Mouse (Mus musculus) ES-E14 (cell line): ENCODE results near the gene Emb. TPM values are rescaled to one million over a fixed set of nuclear protein-coding genes. Genes with fewer than 3 reads are reported as not detected.

Experiments used
- DNase-seq: peaks from one replicate; pipeline ENCODE4 v3.0.0-alpha.2; 2013; ENCODE audit warnings: low read depth, low spot score
- H3K27ac ChIP-seq: 2 replicates; pipeline ENCODE4 v1.5.1; 2012; ENCODE audit warnings: low read depth, mild to moderate bottlenecking, low read length, moderate library complexity, mixed read lengths; ENCODE audit not compliant: poor library complexity, insufficient read depth, severe bottlenecking
- H3K36me3 ChIP-seq: 2 replicates; pipeline ENCODE4 v1.6.1; 2012; ENCODE audit warnings: mild to moderate bottlenecking, low read length, moderate library complexity, mixed read lengths; ENCODE audit not compliant: control insufficient read depth, poor library complexity, insufficient read depth, severe bottlenecking
- H3K4me1 ChIP-seq, 2 experiments: fragments of 150-350 bp in 1 of 2; sonication (generic) in 1 of 2; 2 replicates each; pipeline ENCODE4 v1.6.1; 2012; ENCODE audit warnings: low read length in 2 of 2, mild to moderate bottlenecking in 1 of 2, mixed read lengths in 1 of 2; ENCODE audit not compliant: control insufficient read depth in 2 of 2, insufficient read depth in 2 of 2, poor library complexity in 1 of 2
- H3K4me3 ChIP-seq, 2 experiments: fragments of 150-350 bp in 1 of 2; sonication (generic) in 1 of 2; 2 replicates each; pipeline ENCODE4 v1.5.1; 2012; ENCODE audit warnings: low read length in 2 of 2, low read depth in 1 of 2, mild to moderate bottlenecking in 1 of 2, mixed read lengths in 1 of 2; ENCODE audit not compliant: insufficient read depth in 1 of 2, poor library complexity in 1 of 2, severe bottlenecking in 1 of 2
- H3K9ac ChIP-seq: 2 replicates; pipeline ENCODE4 v1.6.1; 2012; ENCODE audit warnings: low read depth, mild to moderate bottlenecking, low read length, mixed read lengths; ENCODE audit not compliant: poor library complexity, insufficient read depth, severe bottlenecking
- H3K9me3 ChIP-seq: fragments of 150-350 bp; sonication (generic); 2 replicates; pipeline ENCODE4 v1.6.1; 2012; ENCODE audit warnings: low read depth, mild to moderate bottlenecking, low read length; ENCODE audit not compliant: control insufficient read depth, insufficient read depth
- CHD2 ChIP-seq: IDR thresholded peaks from 2 replicates; pipeline ENCODE4 v1.6.1; 2014; ENCODE audit warnings: mild to moderate bottlenecking, low read depth, low read length, inconsistent platforms
- HCFC1 ChIP-seq: IDR thresholded peaks from 2 replicates; pipeline ENCODE4 v1.6.1; 2012; ENCODE audit warnings: low read length, inconsistent platforms, borderline replicate concordance; ENCODE audit not compliant: insufficient read depth
- MAFK ChIP-seq: IDR thresholded peaks from 2 replicates; pipeline ENCODE4 v1.6.1; 2014; ENCODE audit warnings: mild to moderate bottlenecking, low read depth, low read length, inconsistent platforms; ENCODE audit not compliant: insufficient read depth
- ZC3H11A ChIP-seq: IDR thresholded peaks from 2 replicates; pipeline ENCODE4 v1.6.1; 2012; ENCODE audit warnings: low read depth, mild to moderate bottlenecking, inconsistent platforms, low read length, borderline replicate concordance
- ZNF384 ChIP-seq: IDR thresholded peaks from 2 replicates; pipeline ENCODE4 v1.6.1; 2012; ENCODE audit warnings: low read depth, low read length, inconsistent platforms
- in situ Hi-C, 2 experiments: fragments of 600-800 bp; cut with MboI; formaldehyde crosslinking; loops; one replicate each; pipeline ENCODE4 v1.15.1; 2025; ENCODE audit warnings: low sequenced_read_pairs in 2 of 2, inconsistent platforms in 1 of 2; ENCODE audit not compliant: unreplicated experiment in 2 of 2
- total RNA-seq: library from RNA; depleted of rRNA; stranded (reverse); fragments of 300-350 nt; gene quantifications from 2 replicates; pipeline ENCODE4 v1.2.3, GENCODE M21; 2012

The Emb gene
- total RNA-seq, 1 experiment: 144 TPM

GRCm38 (mm10) chr13:117242063-117242462 is 33.7 kb downstream of the Emb start:
- no peak for DNase-seq
- H3K36me3 ChIP-seq: peaks cover 16% of the 10 kb centered on the region
- no peak overlapping the region for H3K4me3 ChIP-seq
- TF ChIP-seq ZNF384 (no peak), HCFC1 (no peak), CHD2 (no peak), MAFK (no peak), ZC3H11A (no peak)
- H3K9ac ChIP-seq: no peak overlapping the region
- no peaks in the 10 kb centered on the region for H3K9me3 ChIP-seq
- H3K4me1 ChIP-seq: peaks cover 0 to 9% of the 10 kb centered on the region in 2 experiments; a peak in 2 of 4 replicates
- no peak overlapping the region for H3K27ac ChIP-seq
- in situ Hi-C loops: no loop called here

GRCm38 (mm10) chr13:117242621-117243020 is 34.3 kb downstream of the Emb start:
- H3K9ac ChIP-seq: no peak overlapping the region
- H3K36me3 ChIP-seq: peaks cover 16% of the 10 kb centered on the region
- in situ Hi-C loops: no loop called here
- H3K4me1 ChIP-seq: peaks cover 0 to 9% of the 10 kb centered on the region in 2 experiments; a peak in 2 of 4 replicates
- no peak overlapping the region for H3K4me3 ChIP-seq
- no peaks in the 10 kb centered on the region for H3K9me3 ChIP-seq
- TF ChIP-seq ZC3H11A (no peak), CHD2 (no peak), HCFC1 (no peak), ZNF384 (no peak), MAFK (no peak)
- H3K27ac ChIP-seq: no peak overlapping the region
- no peak for DNase-seq

- in situ Hi-C loops: no loop called here
- Histone ChIP-seq H3K36me3 (peaks cover 13% of the 10 kb centered on the region), H3K4me1 (no peaks in the 10 kb centered on the region), H3K27ac (no peak overlapping the region), H3K9ac (no peak overlapping the region), H3K9me3 (no peaks in the 10 kb centered on the region), H3K4me3 (no peak overlapping the region)
- no peak for DNase-seq
- TF ChIP-seq MAFK (no peak), HCFC1 (no peak), ZNF384 (no peak), ZC3H11A (no peak), CHD2 (no peak)
These were observed 52.4 kb downstream of the Emb start for GRCm38 (mm10) chr13:117260704-117261103.

- H3K27ac ChIP-seq: no peak overlapping the region
- peaks cover 21% of the 10 kb centered on the region for H3K36me3 ChIP-seq
- no peaks in the 10 kb centered on the region for H3K4me1 ChIP-seq
- H3K9ac ChIP-seq: no peak overlapping the region
- H3K9me3 ChIP-seq: no peaks in the 10 kb centered on the region
- H3K4me3 ChIP-seq: no peak overlapping the region
- in situ Hi-C loops: no loop called here
- DNase-seq: no peak
- TF ChIP-seq HCFC1: no peak
- no peak for TF ChIP-seq CHD2
- no peak for TF ChIP-seq ZC3H11A
- no peak for TF ChIP-seq MAFK
- TF ChIP-seq ZNF384: no peak
These were observed 57.8 kb downstream of the Emb start for GRCm38 (mm10) chr13:117266156-117266555.

- TF ChIP-seq CHD2 (no peak), MAFK (no peak), ZNF384 (no peak), HCFC1 (no peak), ZC3H11A (no peak)
- no peaks in the 10 kb centered on the region for H3K9me3 ChIP-seq
- no peak overlapping the region for H3K4me3 ChIP-seq
- H3K36me3 ChIP-seq: peaks cover 21% of the 10 kb centered on the region
- no peak overlapping the region for H3K9ac ChIP-seq
- in situ Hi-C loops: no loop called here
- no peaks in the 10 kb centered on the region for H3K4me1 ChIP-seq
- no peak for DNase-seq
- no peak overlapping the region for H3K27ac ChIP-seq
These were observed 59.6 kb downstream of the Emb start for GRCm38 (mm10) chr13:117267963-117268362.
